Mouse (Mus musculus) v-Abl transformed pro-B cells (cell line): ENCODE measurements around the gene Defb47.

Experiments
- in situ Hi-C, 2 experiments: fragments of 400-800 bp; cut with MboI; formaldehyde crosslinking; loops; one replicate each; pipeline ENCODE4 v1.15.1; 2025; ENCODE audit not compliant: unreplicated experiment in 2 of 2

The Defb47 gene

DNA sequence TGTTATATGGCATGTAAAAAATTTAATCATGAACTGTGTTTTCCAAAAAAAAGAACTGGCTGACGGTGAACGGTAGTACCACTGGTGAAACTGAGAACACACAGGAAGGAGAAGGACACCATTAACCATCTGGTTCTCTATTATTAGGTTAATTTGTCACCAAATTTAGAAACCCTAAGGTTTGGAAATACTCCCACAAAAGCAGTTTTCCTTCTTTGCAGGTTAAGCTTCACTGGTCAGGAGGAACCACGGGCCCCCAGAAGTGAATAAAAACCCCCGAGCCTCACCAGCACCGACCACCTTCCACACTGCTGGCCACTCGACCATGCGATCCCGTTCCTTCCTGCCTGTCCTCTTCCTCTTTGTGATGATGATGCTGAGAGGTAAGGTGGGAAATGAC is at the start of gene Defb47:
Gene Defb47 (plus strand): TSS at position 301 of the 400 bp plus-strand sequence.
- in situ Hi-C loops, result no loop called here

- in situ Hi-C loops, result loop anchor here in 1 of 2 experiments (25.0 kb wide), 2 partner anchors 894 to 1619 kb away; no protein-coding TSS in a partner anchor
These were observed 41.8 kb upstream of the Defb47 start for GRCm38 (mm10) chr14:62956091-62956490.

DNA sequence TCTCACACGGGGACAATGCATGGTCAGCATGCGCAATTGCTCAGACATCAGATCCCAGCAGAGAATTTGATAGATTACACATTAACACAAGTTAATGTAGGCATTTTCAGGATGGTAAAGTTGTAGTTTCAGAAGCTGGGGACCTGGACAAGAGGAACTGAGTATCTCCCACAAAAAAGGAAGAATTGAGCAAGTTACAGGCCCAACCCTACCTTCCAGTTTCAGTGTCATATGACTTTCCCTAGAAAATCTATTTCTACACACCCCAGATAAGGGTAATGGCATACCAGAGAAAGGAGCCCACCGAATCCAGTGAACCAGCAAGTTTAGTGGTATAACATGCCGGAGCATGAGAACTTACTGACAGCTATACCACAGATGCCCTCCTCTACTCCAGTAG is 34.2 kb upstream of the Defb47 start:
- in situ Hi-C loops, result loop anchor here in 1 of 2 experiments (25.0 kb wide), 2 partner anchors 901 to 1626 kb away; no protein-coding TSS in a partner anchor

DNA sequence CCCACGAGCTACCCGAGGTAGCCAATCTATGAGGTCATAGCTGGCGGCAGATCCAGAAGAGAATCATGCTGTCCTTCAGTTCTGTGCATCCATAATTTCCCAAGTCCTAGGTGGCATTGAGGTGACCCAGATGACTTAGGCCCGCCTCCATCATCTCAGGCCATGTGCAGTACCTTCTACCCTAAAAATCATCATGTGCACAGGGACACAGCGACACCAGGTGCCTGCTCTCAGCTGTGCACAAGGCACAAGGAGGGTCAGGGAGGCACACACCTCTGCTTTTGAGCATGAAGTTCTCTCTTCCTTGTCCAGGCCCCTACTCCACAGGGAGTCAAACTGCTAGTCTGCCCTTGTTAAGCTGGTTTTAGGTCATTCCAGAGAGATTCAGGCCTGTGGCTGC is 32.5 kb upstream of the Defb47 start:
- in situ Hi-C loops, result loop anchor here in 1 of 2 experiments (25.0 kb wide), 2 partner anchors 903 to 1628 kb away; no protein-coding TSS in a partner anchor

GRCm38 (mm10) chr14:62965811-62966520 is 31.9 kb upstream of the Defb47 start:
- in situ Hi-C loops, result loop anchor here in 1 of 2 experiments (25.0 kb wide), 2 partner anchors 904 to 1629 kb away; no protein-coding TSS in a partner anchor

GRCm38 (mm10) chr14:62975046-62975445 is 22.8 kb upstream of the Defb47 start:
- in situ Hi-C loops, result loop anchor here in 1 of 2 experiments (10.0 kb wide), 1 partner anchor 490 kb away; no protein-coding TSS in a partner anchor

- in situ Hi-C loops, result loop anchor here (5.0 to 10.0 kb wide), 2 partner anchors 488 to 495 kb away; no protein-coding TSS in a partner anchor
These were observed 18.1 kb upstream of the Defb47 start for GRCm38 (mm10) chr14:62979815-62980214.

GRCm38 (mm10) chr14:62984410-62984809 is 13.5 kb upstream of the Defb47 start, which contains the start of gene Defb48:
Gene Defb48, minus strand, starts transcription at chr14:62984510.
- in situ Hi-C loops, result loop anchor here in 1 of 2 experiments (5.0 kb wide), 1 partner anchor 492 kb away; no protein-coding TSS in a partner anchor

GRCm38 (mm10) chr14:62991271-62991670 is 6.6 kb upstream of the Defb47 start:
- in situ Hi-C loops, result no loop called here

- in situ Hi-C loops, result no loop called here
These were observed 5.9 kb upstream of the Defb47 start for GRCm38 (mm10) chr14:62991849-62992510.

DNA sequence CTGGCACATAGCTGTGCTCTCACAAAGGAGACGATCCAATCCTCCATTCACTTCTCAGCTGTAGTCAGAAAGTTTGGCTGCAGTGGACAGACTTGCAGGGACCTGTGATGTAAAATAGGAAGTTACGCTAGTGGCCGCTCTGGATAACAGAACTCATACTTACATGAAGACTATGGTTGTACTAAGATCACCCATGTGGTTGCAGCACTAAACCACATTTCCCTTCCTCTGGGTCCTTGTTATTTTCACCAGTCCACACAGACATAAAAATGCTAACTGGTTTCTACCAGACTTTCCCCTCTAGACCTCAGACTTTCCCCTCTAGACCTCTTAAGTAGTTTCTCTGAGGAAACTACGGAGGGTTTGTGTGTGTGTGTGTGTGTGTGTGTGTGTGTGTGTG is 1.1 kb downstream of the Defb47 start:
- in situ Hi-C loops, result no loop called here

DNA sequence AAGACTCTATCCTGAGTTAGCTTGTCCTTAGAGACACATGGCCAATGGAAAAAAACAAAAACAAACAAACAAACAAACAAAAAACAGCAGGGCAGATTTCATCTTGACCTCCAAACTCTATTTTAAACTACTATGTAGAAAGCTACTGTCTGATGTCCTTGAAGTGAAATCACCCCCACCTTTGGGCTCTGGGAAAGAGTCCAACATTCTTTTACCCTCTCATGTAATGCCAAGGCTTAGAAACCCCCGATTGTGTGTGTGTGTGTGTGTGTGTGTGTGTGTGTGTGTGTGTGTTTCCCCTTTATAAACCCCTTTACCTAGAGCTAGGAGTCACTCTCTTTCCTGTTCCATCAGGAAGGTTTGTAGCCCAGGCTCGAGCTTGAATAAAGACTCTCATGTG is 4.7 kb downstream of the Defb47 start:
- in situ Hi-C loops, result no loop called here

DNA sequence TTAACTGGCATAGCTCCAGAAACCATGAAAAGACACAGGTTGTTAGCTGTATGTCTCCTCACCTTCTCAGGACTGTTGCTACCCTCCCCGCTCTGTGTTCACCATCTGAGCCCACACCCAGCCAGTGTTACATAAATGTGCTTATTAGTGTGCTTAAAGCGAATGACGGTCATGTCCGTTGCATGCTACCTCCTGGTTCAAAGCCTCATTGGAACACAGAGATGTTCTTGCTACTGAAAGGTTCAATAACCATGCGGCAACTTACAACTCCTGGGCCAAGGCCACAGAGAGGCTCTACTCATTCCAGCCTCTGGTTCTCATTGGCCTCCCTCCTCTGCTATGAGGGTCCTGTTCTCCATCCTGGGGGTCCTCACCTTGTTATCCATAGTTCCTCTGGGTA is 13.6 kb downstream of the Defb47 start, which contains the start of gene Defb43:
Gene Defb43 (plus strand): TSS at position 301 of the 400 bp plus-strand sequence.
- in situ Hi-C loops, result no loop called here

GRCm38 (mm10) chr14:63013082-63013481 is 15.2 kb downstream of the Defb47 start:
- in situ Hi-C loops, result no loop called here

DNA sequence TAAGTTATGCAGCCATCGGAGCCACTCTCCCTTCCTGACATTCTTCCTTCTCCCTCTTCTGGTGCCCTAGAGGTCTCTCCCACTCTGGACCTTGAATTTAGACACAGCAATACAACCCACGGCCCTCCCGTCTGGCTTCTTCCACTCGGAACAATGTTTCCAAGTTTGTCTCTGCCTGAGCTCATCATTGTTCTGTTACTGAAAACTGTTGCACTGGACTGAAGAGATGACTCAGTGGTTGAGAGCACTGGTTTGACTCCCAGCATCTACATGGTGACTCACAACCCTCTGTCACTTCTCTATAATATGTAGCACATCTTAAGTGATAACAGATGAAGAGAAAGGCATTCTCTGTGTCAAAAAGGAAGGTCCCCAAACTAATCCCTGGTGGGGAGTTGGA is 16.8 kb downstream of the Defb47 start:
- in situ Hi-C loops, result no loop called here

DNA sequence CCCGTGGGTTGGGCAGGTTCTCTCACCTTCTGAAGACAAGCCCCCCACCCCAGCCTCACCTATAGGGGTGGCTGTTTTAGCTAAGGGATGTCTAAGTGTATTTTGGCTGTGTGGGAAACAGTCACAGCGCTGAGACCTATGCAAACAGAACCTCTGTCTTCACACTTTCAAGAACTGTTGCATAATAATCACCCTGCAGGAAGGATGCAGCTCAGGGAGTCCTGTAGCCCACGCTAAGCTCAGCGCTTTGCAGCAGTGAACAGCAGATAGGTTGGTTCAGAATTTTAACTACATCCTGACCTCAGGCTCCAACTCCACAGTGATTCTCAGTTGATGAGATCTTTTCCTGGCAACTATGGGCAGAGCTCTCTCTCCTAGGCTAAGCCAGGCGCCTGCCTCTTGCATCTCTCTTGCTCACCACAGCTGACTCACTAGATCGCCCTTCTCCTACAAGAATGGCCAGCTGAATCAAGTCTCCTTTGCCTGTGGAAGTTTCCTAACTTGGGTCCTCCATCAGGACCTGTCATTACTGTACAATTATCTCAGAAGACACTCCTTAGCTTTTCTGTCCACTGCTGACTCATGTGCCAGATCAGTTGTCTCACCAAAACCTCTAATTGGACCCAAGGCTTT is 22.8 kb downstream of the Defb47 start:
- in situ Hi-C loops, result no loop called here

- in situ Hi-C loops, result no loop called here
These were observed 48.8 kb downstream of the Defb47 start, which contains the start of gene Defb42 for GRCm38 (mm10) chr14:63046691-63047090. Gene Defb42, plus strand, starts transcription at chr14:63046991.

DNA sequence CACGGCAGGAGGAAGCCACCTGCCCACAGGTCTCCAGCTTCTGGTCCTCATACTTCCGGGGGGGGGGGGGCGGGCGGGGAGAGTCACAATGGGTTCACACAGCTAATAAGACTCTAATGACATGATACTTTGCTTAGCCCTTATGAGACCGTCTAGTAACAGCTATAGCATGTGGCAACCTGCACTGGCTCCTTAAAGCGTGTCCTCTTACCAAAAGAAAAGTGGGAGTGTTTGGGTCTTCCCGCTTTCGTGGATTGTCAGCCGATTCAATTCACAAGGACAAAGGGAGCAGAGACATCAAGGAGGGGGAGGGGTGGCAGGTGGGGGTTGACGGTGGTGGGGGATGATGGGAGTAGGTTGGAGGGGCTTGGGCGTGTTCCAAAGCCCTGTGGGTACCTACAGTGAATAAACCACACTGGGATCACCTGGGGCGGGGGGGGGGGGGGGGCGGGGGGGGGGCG is 52.1 kb downstream of the Defb47 start, which contains the start of gene Defb30:
Gene Defb30 (minus strand): TSS at position 51 of the 461 bp plus-strand sequence.
- in situ Hi-C loops, result loop anchor here in 1 of 2 experiments (25.0 kb wide), 1 partner anchor 1012 kb away; no protein-coding TSS in a partner anchor
